Mouse (Mus musculus): ENCODE data around the gene Psmd3. TPM values are rescaled to one million over a fixed set of nuclear protein-coding genes. Genes with fewer than 3 reads are reported as not detected.

Gene Psmd3
- total and polyA plus RNA-seq, 2 experiments from 2014 or later = 113 to 202 TPM

- TF ChIP-seq CTCF (IDR thresholded peaks at IDR 0.05; ENCODE audit: low read depth) = no peak
- Histone ChIP-seq H3K4me1 (ENCODE audit: insufficient read depth) (peaks cover 55% of the 10 kb centered on the region), H3K27me3 (ENCODE audit: insufficient read depth, low read length) (no peaks in the 10 kb centered on the region), H3K4me2 (ENCODE audit: low read depth) (peak overlapping the region; percentile 94), H3K4me3 (ENCODE audit: low read depth, low read length) (peak overlapping the region; percentile 97), H3K9me3 (ENCODE audit: low read length) (no peaks in the 10 kb centered on the region), H3K27ac (ENCODE audit: low read depth, low read length) (peak overlapping the region; percentile 99), H3K9ac (peak overlapping the region; percentile 99), H3K36me3 (ENCODE audit: insufficient read depth) (no peaks in the 10 kb centered on the region)
- WGBS = 3% methylated on average over 20 of the region's 21 CpGs
- DNase-seq (peak; percentile 73), ATAC-seq (peak; percentile 9; the same call in 1 of the 2 replicates)
These were observed 60.3 kb downstream of the Psmd3 start for GRCm38 (mm10) chr11:98742397-98743291.

GRCm38 (mm10) chr11:98743655-98744345 is 61.4 kb downstream of the Psmd3 start:
- peak overlapping the region; percentile 97 for H3K4me3 ChIP-seq (ENCODE audit: low read depth, low read length)
- peaks cover 59% of the 10 kb centered on the region for H3K4me1 ChIP-seq (ENCODE audit: insufficient read depth)
- peak overlapping the region; percentile 99 for H3K27ac ChIP-seq (ENCODE audit: low read depth, low read length)
- under 1% methylated on average over 9 of the region's 9 CpGs for WGBS
- no peaks in the 10 kb centered on the region for H3K9me3 ChIP-seq (ENCODE audit: low read length)
- no peaks in the 10 kb centered on the region for H3K36me3 ChIP-seq (ENCODE audit: insufficient read depth)
- peak overlapping the region; percentile 99 for H3K9ac ChIP-seq
- ATAC-seq (no peak), DNase-seq (no peak)
- H3K27me3 ChIP-seq (ENCODE audit: insufficient read depth, low read length) = no peaks in the 10 kb centered on the region
- H3K4me2 ChIP-seq (ENCODE audit: low read depth) = peak overlapping the region; percentile 94
- no peak for TF ChIP-seq CTCF (IDR thresholded peaks at IDR 0.05; ENCODE audit: low read depth)

- H3K36me3 ChIP-seq (ENCODE audit: insufficient read depth) = no peaks in the 10 kb centered on the region
- no peak for DNase-seq
- H3K9me3 ChIP-seq (ENCODE audit: low read length) = no peaks in the 10 kb centered on the region
- WGBS = 24% methylated on average over 7 of the region's 7 CpGs
- H3K4me2 ChIP-seq (ENCODE audit: low read depth) = peak overlapping the region; percentile 94
- peaks cover 67% of the 10 kb centered on the region for H3K4me1 ChIP-seq (ENCODE audit: insufficient read depth)
- H3K27ac ChIP-seq (ENCODE audit: low read depth, low read length) = peak overlapping the region; percentile 99
- peak overlapping the region; percentile 97 for H3K4me3 ChIP-seq (ENCODE audit: low read depth, low read length)
- TF ChIP-seq CTCF (IDR thresholded peaks at IDR 0.05; ENCODE audit: low read depth) = no peak
- peak overlapping the region; percentile 99 for H3K9ac ChIP-seq
- no peaks in the 10 kb centered on the region for H3K27me3 ChIP-seq (ENCODE audit: insufficient read depth, low read length)
- ATAC-seq = no peak
These were observed 62.2 kb downstream of the Psmd3 start for GRCm38 (mm10) chr11:98744456-98745019.

Other genes with a start within 250 kb of the Psmd3 start
- 73.1 and 105 TPM in 2 replicates for gene Mien1, start 243.6 kb upstream of the Psmd3 start, total RNA-seq (2014; rRNA removed)
- gene Mien1, start 243.6 kb upstream of the Psmd3 start, polyA plus RNA-seq (2015; fragmentation: Nextera tagmentation; extraction: Ambion mirVana) = 272 and 326 TPM in 2 replicates
- gene Grb7, start 236.2 kb upstream of the Psmd3 start, total RNA-seq (2014; rRNA removed) = 1.2 and 2.1 TPM in 2 replicates
- gene Grb7, start 236.2 kb upstream of the Psmd3 start, polyA plus RNA-seq (2015; fragmentation: Nextera tagmentation; extraction: Ambion mirVana) = 0.88 and 1.3 TPM in 2 replicates
- 0.14 and 0.15 TPM in 2 replicates for gene Ikzf3, start 136.5 kb upstream of the Psmd3 start, total RNA-seq (2014; rRNA removed)
- 0.21 and 0.23 TPM in 2 replicates for gene Ikzf3, start 136.5 kb upstream of the Psmd3 start, polyA plus RNA-seq (2015; fragmentation: Nextera tagmentation; extraction: Ambion mirVana)
- gene Zpbp2, start 131.5 kb upstream of the Psmd3 start, total RNA-seq (2014; rRNA removed) = not detected in 2 replicates
- gene Zpbp2, start 131.5 kb upstream of the Psmd3 start, polyA plus RNA-seq (2015; fragmentation: Nextera tagmentation; extraction: Ambion mirVana) = not detected in 2 replicates
- gene Ormdl3, start 95.2 kb upstream of the Psmd3 start, total RNA-seq (2014; rRNA removed) = 99.8 and 115 TPM in 2 replicates
- gene Ormdl3, start 95.2 kb upstream of the Psmd3 start, polyA plus RNA-seq (2015; fragmentation: Nextera tagmentation; extraction: Ambion mirVana) = 114 and 119 TPM in 2 replicates
- not detected in 2 replicates for gene Lrrc3c, start 84.3 kb upstream of the Psmd3 start, total RNA-seq (2014; rRNA removed)
- not detected in 2 replicates for gene Lrrc3c, start 84.3 kb upstream of the Psmd3 start, polyA plus RNA-seq (2015; fragmentation: Nextera tagmentation; extraction: Ambion mirVana)
- gene Gm12355, start 56.9 kb upstream of the Psmd3 start, total RNA-seq (2014; rRNA removed) = 0.29 TPM in 1 of 2 replicates, not detected in the other
- 0.68 and 0.98 TPM in 2 replicates for gene Gm12355, start 56.9 kb upstream of the Psmd3 start, polyA plus RNA-seq (2015; fragmentation: Nextera tagmentation; extraction: Ambion mirVana)
- gene Gsdma3, start 56.2 kb upstream of the Psmd3 start, total RNA-seq (2014; rRNA removed) = not detected in 2 replicates
- not detected in 2 replicates for gene Gsdma3, start 56.2 kb upstream of the Psmd3 start, polyA plus RNA-seq (2015; fragmentation: Nextera tagmentation; extraction: Ambion mirVana)
- gene Gsdma2, start 35.8 kb upstream of the Psmd3 start, total RNA-seq (2014; rRNA removed) = not detected in 2 replicates
- 0.11 TPM in 1 of 2 replicates, not detected in the other for gene Gsdma2, start 35.8 kb upstream of the Psmd3 start, polyA plus RNA-seq (2015; fragmentation: Nextera tagmentation; extraction: Ambion mirVana)
- gene Gsdma, start 18.2 kb upstream of the Psmd3 start, total RNA-seq (2014; rRNA removed) = not detected in 2 replicates
- gene Gsdma, start 18.2 kb upstream of the Psmd3 start, polyA plus RNA-seq (2015; fragmentation: Nextera tagmentation; extraction: Ambion mirVana) = 0.15 TPM in 1 of 2 replicates, not detected in the other
- not detected in 2 replicates for gene Csf3, start 18.7 kb downstream of the Psmd3 start, total RNA-seq (2014; rRNA removed)
- gene Csf3, start 18.7 kb downstream of the Psmd3 start, polyA plus RNA-seq (2015; fragmentation: Nextera tagmentation; extraction: Ambion mirVana) = not detected in 2 replicates
- gene Med24, start 46.9 kb downstream of the Psmd3 start, total RNA-seq (2014; rRNA removed) = 54.0 and 66.5 TPM in 2 replicates
- 46.4 and 49.3 TPM in 2 replicates for gene Med24, start 46.9 kb downstream of the Psmd3 start, polyA plus RNA-seq (2015; fragmentation: Nextera tagmentation; extraction: Ambion mirVana)
- 1,003 and 1,159 TPM in 2 replicates for gene Thra, start 58.1 kb downstream of the Psmd3 start, total RNA-seq (2014; rRNA removed)
- gene Thra, start 58.1 kb downstream of the Psmd3 start, polyA plus RNA-seq (2015; fragmentation: Nextera tagmentation; extraction: Ambion mirVana) = 223 and 233 TPM in 2 replicates
- gene Nr1d1, start 92.8 kb downstream of the Psmd3 start, total RNA-seq (2014; rRNA removed) = 4.5 and 6.7 TPM in 2 replicates
- 10.8 and 11.4 TPM in 2 replicates for gene Nr1d1, start 92.8 kb downstream of the Psmd3 start, polyA plus RNA-seq (2015; fragmentation: Nextera tagmentation; extraction: Ambion mirVana)
- 87.2 and 94.6 TPM in 2 replicates for gene Msl1, start 113.0 kb downstream of the Psmd3 start, total RNA-seq (2014; rRNA removed)
- gene Msl1, start 113.0 kb downstream of the Psmd3 start, polyA plus RNA-seq (2015; fragmentation: Nextera tagmentation; extraction: Ambion mirVana) = 16.3 and 24.1 TPM in 2 replicates
- 22.5 and 27.2 TPM in 2 replicates for gene Casc3, start 122.4 kb downstream of the Psmd3 start, total RNA-seq (2014; rRNA removed)
- 29.5 and 37.4 TPM in 2 replicates for gene Casc3, start 122.4 kb downstream of the Psmd3 start, polyA plus RNA-seq (2015; fragmentation: Nextera tagmentation; extraction: Ambion mirVana)
- 28.7 TPM in 2 replicates for gene Rapgefl1, start 154.2 kb downstream of the Psmd3 start, total RNA-seq (2014; rRNA removed)
- gene Rapgefl1, start 154.2 kb downstream of the Psmd3 start, polyA plus RNA-seq (2015; fragmentation: Nextera tagmentation; extraction: Ambion mirVana) = 5.6 and 9.8 TPM in 2 replicates
- 7.1 and 8.2 TPM in 2 replicates for gene Wipf2, start 181.1 kb downstream of the Psmd3 start, total RNA-seq (2014; rRNA removed)
- 1.6 and 3.0 TPM in 2 replicates for gene Wipf2, start 181.1 kb downstream of the Psmd3 start, polyA plus RNA-seq (2015; fragmentation: Nextera tagmentation; extraction: Ambion mirVana)
- gene Cdc6, start 225.2 kb downstream of the Psmd3 start, total RNA-seq (2014; rRNA removed) = 2.2 and 2.3 TPM in 2 replicates
- gene Cdc6, start 225.2 kb downstream of the Psmd3 start, polyA plus RNA-seq (2015; fragmentation: Nextera tagmentation; extraction: Ambion mirVana) = 1.3 and 1.7 TPM in 2 replicates
- gene Rara, start 245.3 kb downstream of the Psmd3 start, total RNA-seq (2014; rRNA removed) = 11.6 and 15.2 TPM in 2 replicates
- 9.5 and 10.7 TPM in 2 replicates for gene Rara, start 245.3 kb downstream of the Psmd3 start, polyA plus RNA-seq (2015; fragmentation: Nextera tagmentation; extraction: Ambion mirVana)